Mouse (Mus musculus): ENCODE results near the gene Snx21. TPM values are rescaled to one million over a fixed set of nuclear protein-coding genes. Genes with fewer than 3 reads are reported as not detected.

Gene Snx21
- total RNA-seq, 2 experiments from 2014 or later: 52.9 to 57.0 TPM

DNA sequence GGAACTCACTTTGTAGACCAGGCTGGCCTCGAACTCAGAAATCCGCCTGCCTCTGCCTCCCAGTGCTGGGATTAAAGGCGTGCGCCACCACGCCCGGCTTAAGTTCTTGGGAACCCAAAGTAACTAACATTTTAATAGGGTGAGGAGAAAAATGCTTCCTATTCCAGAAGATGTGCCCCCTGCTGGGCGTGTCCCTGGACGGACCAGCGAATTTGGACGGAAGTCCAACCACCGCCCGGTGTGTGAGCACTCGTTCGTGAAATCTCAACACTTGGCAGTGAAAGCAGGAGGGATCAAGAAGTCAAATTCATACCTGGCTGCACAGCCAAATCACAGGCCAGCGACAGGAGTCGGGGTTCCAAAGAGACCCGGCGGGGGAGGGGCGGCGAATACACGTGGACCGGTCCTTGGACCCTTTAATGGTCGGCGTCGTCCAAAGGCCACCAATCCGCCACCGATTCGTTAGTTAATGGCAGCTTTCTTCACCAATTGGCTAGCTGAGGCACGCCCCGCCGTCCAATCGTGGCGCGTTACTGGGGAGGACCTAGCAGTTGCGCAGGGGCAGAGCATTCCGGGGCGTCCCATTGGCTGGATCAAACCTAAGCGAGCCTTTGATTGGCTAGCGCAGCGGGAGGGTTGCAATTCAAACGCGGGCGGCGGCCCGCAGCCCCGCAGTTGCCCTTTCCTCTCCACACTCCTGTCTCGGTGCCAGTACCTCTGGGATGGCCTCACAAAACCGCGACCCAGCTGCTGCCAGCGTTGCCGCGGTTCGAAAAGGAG, 16.2 kb upstream of the Snx21 start, which contains the start of gene Ube2c:
Gene Ube2c, plus strand, starts transcription at position 641 of the 780 bp plus-strand sequence.
- peak; percentile 97 to 99 for DNase-seq (ENCODE audit: low spot score in 2 of 2)

DNA sequence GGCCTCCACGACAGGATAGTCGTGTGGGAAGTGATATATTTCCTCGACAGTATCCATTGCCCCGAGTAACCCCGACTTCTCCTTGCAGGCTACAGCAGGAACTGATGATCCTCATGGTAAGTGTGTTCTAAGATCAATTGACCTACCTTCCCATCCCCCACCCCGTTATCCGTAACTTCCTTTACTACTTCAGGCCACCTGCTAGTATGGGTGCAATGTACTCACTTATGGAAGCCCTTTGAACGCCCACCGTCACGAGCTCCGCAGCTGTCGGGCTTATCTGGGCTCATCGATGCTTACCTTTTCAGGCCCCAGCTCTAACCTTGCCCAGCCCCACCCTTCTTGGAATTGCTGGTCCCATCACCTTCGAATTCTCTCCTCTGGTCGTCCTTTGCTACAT, 15.3 kb upstream of the Snx21 start:
- DNase-seq (ENCODE audit: low spot score in 2 of 2): no peak

DNA sequence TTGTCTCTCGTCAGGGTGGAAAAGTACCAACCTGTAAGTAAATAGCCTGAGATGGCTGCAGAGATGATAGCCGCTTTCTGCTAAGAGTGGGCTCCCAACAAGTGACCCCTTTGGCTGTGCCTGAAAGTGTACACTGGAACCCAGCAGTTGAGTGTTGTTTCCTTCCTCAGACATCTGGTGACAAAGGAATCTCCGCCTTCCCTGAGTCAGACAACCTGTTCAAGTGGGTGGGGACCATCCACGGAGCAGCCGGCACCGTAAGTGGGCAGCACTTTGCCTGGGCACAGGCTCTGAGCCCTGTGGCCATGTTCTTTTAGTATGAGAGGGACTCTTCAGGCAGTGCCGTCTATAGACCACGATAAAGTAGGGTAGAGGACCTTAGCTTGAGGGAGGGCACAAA, 14.5 kb upstream of the Snx21 start:
- no peak for DNase-seq (ENCODE audit: low spot score in 2 of 2)

DNA sequence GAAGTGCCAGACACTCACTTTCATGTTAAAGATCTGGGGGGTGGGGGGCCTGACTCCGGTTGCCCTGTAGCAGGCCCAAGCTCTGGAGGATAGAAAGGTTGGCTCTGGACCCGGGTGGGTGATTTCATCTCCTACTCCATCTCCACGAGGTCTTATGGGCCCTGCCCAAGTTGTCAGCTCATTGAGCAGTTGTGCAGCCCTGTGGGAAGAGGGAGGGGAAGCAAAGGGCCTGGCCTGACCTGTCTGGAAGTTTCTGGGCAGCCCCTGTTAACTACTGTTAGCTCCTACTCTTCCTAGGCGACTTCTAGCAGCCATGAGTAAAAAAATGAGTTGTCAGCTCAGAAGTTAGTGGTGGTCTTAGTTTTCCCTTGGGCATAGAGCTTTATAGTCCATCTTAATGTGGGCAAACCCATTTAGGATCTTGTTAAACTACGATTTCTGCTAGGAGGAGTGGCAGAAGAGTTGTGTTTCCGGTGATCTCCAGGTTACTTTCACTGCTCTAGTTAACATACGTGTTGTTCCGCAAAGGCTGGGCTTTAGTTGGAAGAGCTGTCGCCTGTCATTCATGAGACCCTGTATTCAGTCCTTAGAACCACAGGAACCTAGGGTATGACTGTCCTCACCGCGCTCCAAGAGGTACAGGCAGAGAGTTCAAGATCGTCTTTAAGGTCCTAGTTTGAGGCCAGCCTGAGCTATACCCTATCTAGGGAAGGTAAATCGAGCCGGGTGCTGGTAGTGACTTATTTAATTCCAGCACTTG, 12.2 kb upstream of the Snx21 start:
- no peak for DNase-seq (ENCODE audit: low spot score in 2 of 2)

DNA sequence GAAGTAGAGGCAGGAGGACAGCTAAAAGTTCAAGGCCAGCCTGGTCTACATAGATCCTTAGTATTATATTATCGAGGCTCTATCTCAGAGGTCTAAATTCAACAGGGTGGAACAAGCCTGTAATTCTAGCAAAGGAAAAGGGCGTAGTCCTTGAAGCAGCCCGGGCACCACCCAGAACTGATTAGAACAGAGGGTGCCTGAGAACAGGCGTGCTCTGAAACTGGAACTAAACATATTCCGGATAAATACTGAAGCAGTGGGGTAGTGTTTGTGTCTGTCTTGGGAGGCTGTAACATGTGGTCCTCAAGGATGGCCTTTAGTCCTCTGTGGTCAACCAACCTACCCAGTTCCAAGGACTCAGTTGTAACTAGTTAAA, 11.6 kb upstream of the Snx21 start:
- DNase-seq (ENCODE audit: low spot score in 2 of 2): no peak

DNA sequence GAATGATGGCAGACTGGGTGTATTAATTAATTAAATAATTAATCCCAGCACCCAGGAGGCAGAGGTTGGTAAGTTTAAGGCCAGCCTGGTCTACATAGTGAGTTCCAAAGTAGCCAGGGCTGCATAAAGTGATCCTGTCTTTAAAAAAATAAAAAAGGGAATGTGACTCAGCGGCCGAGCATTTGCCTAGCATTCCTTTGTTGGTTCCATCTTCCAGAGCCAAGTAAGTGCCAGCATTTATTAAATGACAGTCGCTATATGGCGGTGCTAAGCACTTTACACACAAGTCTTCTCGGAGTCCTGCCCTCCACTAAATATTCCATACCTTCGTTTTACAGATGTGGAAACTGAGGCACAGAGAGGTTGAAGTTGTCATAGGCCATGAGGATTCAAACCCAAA, 9.5 kb upstream of the Snx21 start:
- no peak for DNase-seq (ENCODE audit: low spot score in 2 of 2)

DNA sequence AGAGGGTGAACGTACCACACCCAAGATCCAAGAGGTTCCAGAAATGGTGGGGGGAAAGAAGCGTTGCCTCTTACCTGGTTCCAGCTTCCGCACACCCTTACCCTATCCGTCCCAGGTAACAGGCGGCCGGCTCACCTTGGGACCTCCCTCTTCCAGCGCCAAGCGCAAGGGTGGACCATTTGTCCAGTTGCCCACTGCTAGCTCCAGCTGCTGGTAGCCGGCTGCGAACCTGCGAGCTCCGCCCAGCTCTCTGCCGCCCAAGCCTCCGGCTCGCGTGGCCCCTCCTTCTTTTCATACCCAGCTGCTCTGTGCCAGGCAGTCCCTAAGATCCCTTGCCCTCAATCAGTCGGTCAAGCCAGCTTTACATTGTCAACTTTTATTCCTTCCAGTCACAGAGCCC, 8.8 kb upstream of the Snx21 start:
- no peak for DNase-seq (ENCODE audit: low spot score in 2 of 2)

DNA sequence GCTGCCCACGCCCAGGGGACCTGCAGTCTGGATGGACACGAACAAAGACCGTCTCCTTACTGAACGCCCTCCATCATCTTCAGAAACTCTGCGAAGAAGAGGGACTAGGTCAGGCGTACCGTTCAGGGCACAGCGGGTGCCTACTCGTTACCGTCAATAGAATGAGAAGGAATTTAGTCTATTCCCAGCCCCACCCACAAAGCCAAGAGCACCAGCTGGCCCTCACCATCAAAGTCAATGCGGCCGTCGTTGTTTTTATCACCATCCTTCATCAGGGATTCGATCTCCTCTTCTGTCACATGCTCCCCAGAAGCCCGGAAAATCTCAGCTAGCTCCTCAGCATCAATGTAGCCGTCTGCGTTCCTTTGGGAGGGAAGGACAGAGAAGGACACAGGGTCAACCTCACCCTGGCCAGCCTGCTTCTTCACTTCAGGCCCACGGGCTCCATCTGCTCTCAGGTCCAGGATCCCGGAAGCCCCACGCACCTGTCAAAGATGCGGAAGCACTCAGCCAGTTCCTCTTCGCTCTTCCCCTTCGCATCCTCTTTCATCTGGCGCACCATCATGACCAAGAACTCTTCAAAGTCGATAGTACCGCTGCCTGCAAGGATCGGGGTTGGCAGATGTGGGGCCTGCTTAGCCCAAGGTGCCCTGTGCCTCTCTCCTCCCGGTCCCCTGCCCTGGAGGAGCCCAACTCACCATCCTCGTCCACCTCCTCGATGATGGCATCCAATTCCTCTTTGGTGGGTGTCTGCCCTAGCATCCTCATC, 8.2 kb upstream of the Snx21 start:
- no peak for DNase-seq (ENCODE audit: low spot score in 2 of 2)

DNA sequence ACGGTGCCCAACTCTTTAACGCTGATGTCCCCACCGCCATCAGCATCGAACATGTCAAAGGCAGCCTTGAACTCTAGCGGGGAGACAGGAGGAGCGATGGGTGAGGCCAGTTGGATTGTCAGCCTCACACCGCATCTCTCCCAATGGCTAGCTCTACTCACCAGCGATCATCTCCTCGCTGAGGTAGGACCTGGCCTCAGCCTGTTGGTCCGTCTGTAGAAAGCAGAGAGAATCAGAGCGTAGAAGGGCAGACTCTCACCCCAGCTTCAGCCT, 7.7 kb upstream of the Snx21 start:
- DNase-seq (ENCODE audit: low spot score in 2 of 2): no peak

DNA sequence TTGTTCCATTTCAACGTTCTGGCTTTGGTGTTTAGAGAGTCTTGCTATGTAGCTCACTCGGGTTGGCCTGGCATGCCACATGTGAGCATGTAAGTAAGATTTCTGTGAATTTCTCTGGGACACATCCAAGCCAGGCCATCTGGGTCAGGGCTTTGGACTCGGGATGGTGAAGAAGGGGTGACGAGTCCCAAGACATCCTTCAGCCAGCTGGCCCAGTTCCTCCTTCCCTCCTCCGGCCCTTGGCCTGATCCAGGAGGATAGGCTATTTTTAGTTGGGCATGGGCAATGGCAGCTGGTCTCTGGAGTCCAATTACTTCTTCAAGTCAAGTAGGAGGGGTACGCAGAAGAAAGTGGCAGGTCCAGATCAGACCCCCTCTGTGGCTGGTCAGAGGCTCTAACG, 6.8 kb upstream of the Snx21 start:
- DNase-seq (ENCODE audit: low spot score in 2 of 2): no peak

DNA sequence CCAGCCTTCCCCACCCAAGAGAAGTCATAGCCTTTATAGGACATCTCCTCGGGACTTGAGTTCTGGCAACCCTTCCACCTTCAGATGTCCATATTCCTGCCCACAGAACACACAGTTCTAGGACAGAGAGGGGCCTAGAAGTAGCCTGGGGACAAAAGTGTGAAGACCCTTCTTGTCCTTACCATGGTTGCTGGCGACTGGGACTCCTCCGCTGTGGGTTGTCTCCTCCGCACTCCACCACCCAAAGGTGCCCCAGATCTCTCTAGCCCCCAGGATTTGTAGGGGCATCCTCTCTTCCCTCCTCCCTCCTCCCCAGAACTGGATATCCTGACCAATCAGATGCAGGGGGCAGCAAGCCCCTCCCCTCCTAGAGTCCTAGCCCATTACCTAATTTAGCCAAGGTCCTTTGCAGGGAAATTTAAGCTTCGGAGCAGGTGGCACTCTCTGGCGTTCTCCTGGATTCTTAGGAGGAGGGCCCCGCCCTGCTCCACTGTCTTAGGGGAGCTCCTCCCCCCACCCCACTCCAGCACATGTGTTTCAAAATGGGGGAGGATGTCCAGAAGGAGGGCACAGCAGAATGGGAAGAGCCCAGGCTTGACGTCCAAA, 6.0 kb upstream of the Snx21 start, which contains the start of gene Tnnc2:
Gene Tnnc2, minus strand, starts transcription at position 487 of the 606 bp plus-strand sequence.
- DNase-seq (ENCODE audit: low spot score in 2 of 2): no peak

DNA sequence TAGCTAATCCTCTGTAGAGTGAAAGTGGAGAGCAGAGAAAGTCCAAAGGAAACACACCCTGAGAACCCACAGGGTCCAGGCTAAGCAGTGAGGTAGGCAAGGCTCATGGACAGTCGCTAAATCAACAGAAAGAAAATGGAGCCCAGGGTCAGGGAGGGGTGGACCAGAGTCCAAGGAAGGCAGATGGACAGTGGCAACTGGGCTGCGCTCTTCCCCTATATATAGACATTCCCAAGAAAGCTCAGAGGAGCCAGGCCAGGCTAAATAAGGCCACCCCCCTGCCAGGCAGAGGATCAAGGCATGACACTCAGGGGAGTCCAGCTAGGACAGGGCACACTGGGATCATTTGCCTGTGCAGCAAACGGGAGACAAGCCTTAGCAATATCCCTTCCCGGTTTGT, 3.7 kb upstream of the Snx21 start:
- no peak for DNase-seq (ENCODE audit: low spot score in 2 of 2)

DNA sequence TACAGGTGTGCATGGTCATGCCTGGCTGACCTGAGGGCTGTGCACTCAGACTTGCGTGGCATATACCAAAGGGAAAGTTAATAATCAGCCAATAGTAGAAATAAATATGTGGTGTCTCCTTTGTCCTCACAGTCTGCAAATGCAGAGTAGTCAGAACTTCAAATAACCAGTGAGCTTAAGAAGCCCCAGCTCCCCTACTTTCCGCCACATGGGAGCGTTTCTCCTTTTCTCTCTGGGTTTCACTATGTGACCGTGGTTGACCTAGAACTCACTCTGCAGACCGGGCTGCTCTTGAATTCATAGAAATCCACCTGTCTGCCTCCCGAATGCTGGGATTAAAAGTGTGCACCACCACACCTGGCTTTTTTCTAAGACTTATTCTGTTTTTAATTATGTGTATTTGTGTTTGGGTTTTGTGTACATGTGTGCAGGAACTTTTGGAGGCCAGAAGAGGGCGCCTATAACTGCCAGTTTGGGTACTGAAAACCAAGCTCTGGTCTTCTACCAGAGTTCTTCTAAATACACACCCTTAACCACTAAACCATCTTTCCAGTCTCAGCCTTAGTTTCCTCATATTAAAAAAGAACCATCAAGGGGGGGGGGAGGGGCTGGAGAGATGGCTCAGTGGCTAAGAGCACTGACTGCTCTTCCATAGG, 1.6 kb upstream of the Snx21 start:
- DNase-seq (ENCODE audit: low spot score in 2 of 2): no peak

DNA sequence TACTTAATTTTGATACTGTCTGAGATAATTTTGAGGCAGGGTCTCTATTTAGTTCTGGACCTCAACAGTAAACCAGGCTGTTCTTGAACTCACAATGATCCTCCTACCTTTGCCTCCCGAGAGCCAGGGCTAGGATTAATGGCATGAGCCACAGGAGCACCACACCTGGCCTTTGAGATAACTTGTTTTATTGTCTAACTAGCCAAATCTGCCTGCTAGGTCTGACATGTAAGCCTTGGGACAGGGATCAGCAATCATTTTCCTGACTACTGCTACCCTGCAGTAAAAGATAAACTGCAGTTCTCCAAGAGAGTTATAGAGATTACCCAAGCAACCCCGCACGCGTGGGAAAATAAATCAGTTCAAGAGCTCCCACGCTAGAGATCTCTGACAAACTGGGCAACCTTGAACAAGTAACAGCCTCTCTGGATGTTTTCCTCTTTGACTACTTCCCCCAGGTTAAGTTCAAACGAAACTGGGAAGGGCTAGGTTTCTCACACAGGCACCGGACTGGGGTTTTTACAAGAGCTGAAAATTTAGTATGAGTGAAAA, 678 bp upstream of the Snx21 start:
- DNase-seq (ENCODE audit: low spot score in 2 of 2): no peak

DNA sequence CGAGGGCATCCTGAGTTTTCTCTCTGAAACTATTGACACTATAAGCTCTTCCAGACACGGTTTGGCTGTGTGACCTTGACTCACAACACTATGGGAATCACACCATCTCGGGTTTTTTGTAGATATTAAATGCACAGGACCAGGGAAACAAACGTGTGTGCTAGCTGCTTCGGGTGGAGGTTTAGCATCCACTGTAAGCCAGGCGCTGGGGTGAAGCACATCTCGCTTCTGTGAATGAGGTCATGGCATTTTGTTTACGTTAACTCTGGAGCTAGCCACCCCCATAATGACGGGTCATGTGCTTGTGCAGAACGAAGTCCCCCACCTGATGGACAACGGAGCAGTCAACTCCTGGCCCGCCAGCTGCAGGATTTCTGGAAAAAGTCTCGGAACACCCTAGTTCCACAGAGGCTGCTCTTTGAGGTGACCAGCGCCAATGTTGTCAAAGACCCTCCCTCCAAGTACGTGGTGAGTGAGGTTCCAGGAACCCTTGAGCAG, 814 bp downstream of the Snx21 start:
- no peak for DNase-seq (ENCODE audit: low spot score in 2 of 2)

DNA sequence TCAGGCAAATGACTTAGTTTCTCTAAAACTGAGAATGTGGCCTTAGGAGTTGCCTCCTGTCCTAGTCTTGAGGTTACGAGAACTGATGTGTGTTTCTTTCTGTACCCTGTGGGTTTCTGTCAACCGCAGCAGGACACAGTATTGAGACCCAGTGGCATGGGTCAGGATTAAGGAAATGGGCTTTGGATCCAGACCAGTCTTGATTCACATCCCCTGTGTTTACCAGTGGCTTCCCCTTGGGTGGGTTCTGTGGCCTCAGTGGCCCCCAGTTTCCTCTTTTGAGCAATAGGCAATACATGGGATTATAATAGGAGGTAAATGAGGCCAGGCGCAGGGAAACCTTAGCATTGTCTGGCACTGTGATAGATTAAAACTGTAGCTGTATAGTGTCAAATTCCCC, 1.4 kb downstream of the Snx21 start:
- DNase-seq (ENCODE audit: low spot score in 2 of 2): no peak

DNA sequence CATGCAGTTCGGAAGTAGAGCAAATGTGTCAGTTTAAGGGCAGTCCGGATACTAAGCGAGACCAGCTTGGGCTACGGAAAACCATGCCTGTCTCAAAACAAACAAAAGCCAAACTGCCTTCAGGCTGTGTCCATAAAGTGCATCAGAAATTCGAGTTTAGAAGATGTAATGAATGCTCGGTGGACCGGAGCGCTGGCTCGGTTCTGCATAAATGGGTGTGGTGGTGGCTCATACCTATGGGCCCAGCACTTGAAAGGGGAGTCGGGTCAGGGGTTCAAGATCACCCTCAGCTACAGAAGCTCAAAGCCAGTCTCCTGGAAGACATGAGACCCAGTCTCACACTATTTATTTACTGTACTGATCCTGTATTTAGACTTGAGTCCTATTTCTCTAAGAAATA, 2.2 kb downstream of the Snx21 start:
- no peak for DNase-seq (ENCODE audit: low spot score in 2 of 2)

DNA sequence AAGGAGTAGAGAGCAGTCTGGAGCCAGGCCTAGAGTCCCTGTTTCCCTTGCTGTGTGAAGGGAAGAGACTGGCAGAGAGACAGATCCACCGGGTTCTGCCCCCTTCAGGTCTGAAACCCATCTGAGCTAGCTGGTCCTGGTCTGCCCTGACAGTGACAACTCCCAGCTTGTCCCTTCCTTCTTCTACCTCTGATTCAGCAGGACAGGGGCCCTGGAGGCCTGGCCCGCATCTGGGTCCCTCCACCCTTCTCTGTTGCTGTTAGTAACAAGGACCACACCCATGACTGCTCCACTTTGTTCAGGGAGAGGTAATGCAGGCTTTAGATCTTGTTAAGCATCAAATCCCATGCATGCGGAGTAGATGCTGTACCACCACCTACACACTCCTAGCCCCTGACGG, 2.8 kb downstream of the Snx21 start:
- no peak for DNase-seq (ENCODE audit: low spot score in 2 of 2)

DNA sequence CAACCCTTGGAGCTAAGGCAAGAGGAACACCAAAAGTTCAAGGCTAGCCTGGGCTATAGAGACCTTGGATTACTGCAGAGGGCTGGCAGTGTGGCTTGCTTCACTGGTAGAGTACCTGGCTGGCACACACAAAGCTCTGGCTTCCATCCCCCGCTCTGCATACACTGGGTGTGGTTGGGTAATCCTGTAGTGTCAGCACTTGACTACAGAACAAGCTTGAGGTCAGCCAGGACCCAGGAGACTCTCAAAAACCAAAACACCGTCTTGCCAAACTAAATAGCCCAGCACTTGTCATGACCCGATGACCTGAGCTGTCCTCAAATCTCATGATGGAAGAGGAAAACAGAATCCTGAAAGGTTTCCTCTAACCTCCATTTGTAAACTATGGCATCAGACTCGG, 4.8 kb downstream of the Snx21 start:
- no peak for DNase-seq (ENCODE audit: low spot score in 2 of 2)

DNA sequence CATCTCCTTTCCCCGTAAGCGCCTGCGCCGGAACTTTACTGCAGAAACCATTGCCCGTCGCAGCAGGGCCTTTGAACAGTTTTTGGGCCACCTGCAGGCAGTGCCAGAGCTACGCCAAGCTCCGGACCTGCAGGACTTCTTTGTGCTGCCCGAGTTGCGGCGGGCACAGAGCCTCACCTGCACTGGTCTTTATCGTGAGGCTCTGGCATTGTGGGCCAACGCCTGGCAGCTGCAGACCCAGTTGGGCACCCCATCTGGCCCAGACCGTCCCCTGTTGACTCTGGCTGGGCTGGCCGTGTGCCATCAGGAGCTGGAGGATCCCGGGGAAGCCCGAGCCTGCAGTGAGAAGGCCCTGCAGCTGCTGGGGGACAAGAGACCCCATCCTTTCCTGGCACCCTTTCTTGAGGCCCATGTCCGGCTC, 6.2 kb downstream of the Snx21 start:
- no peak for DNase-seq (ENCODE audit: low spot score in 2 of 2)

Measured in left cerebral cortex, adult 18-20 months (tissue).